Mouse (Mus musculus) heart, postnatal 0 days (tissue): Measurements from ENCODE around the gene Zfp52. TPM values are rescaled to one million over a fixed set of nuclear protein-coding genes. Genes with fewer than 3 reads are reported as not detected.

Source experiments
- ATAC-seq: fragments of 200-750 bp; cut with Nextera tagmentation; 2 replicates; pipeline ENCODE4 v1.8.0; 2017; ENCODE audit warnings: low read depth, moderate number of reproducible peaks, moderate library complexity; ENCODE audit not compliant: insufficient read depth
- DNase-seq: peaks from one replicate; pipeline ENCODE4 v3.0.0-alpha.2; 2016; ENCODE audit warnings: low spot score
- H3K27ac ChIP-seq: fragments of 300-500 bp; sonication (generic); 2 replicates; pipeline ENCODE4 v1.5.1; 2014; ENCODE audit warnings: low read depth, mild to moderate bottlenecking
- H3K27me3 ChIP-seq: fragments of 300-500 bp; sonication (generic); 2 replicates; pipeline ENCODE4 v1.6.1; 2014; ENCODE audit warnings: low read length, mixed read lengths; ENCODE audit not compliant: control insufficient read depth, insufficient read depth
- H3K36me3 ChIP-seq: fragments of 300-500 bp; sonication (generic); replicated peaks from 2 replicates; pipeline ENCODE4 v1.6.1; 2014; ENCODE audit warnings: low read length, mixed read lengths; ENCODE audit not compliant: control insufficient read depth, insufficient read depth
- H3K4me1 ChIP-seq: fragments of 300-500 bp; sonication (generic); 2 replicates; pipeline ENCODE4 v1.6.1; 2014; ENCODE audit warnings: antibody characterized with exemption; ENCODE audit not compliant: control insufficient read depth, insufficient read depth
- H3K4me2 ChIP-seq: fragments of 300-500 bp; sonication (generic); 2 replicates; pipeline ENCODE4 v1.6.1; 2014; ENCODE audit warnings: low read depth, mild to moderate bottlenecking, low read length, moderate library complexity
- H3K4me3 ChIP-seq: fragments of 300-500 bp; sonication (generic); 2 replicates; pipeline ENCODE4 v1.5.1; 2014; ENCODE audit warnings: low read depth, low read length
- H3K9ac ChIP-seq: fragments of 300-500 bp; sonication (generic); replicated peaks from 2 replicates; pipeline ENCODE4 v1.6.1; 2014; ENCODE audit warnings: low read depth, low read length, mixed read lengths
- H3K9me3 ChIP-seq: fragments of 300-500 bp; sonication (generic); replicated peaks from 2 replicates; pipeline ENCODE4 v1.6.1; 2016; ENCODE audit warnings: low read length; ENCODE audit not compliant: control insufficient read depth
- CTCF ChIP-seq: IDR thresholded peaks from 2 replicates; pipeline ENCODE4 v1.5.1; 2016; ENCODE audit warnings: antibody characterized with exemption, control low read depth, low read depth
- EP300 ChIP-seq: IDR thresholded peaks from 2 replicates; pipeline ENCODE4 v1.6.1; 2016; ENCODE audit warnings: antibody characterized with exemption, low read depth
- WGBS: fragments of 180-500 bp; shearing (Covaris S2); extraction: QIAGEN DNeasy Blood & Tissue Kit; methylation state at CpG from one replicate; pipeline ENCODE4 v1.1.7; 2014; 5-methylcytosine and 5-hydroxymethylcytosine counted together
- polyA plus RNA-seq: library from polyadenylated mRNA; unstranded; fragments of >200 nt; fragmentation: Nextera tagmentation; extraction: Ambion mirVana; gene quantifications from 2 replicates; pipeline ENCODE4 v1.2.1, GENCODE M21; 2015
- total RNA-seq: library from RNA; depleted of rRNA; stranded (reverse); fragments of >200 nt; gene quantifications from 2 replicates; pipeline ENCODE4 v1.2.3, GENCODE M21; 2014; ENCODE audit warnings: low replicate concordance

Zfp52 gene
- total and polyA plus RNA-seq, 2 experiments from 2014 or later: 4.4 to 6.8 TPM

- Histone ChIP-seq H3K4me1 (peaks cover 13% of the 10 kb centered on the region), H3K4me2 (peak overlapping the region; percentile 92; the same call in 1 of the 2 replicates), H3K9ac (no peak overlapping the region), H3K27ac (peak overlapping the region; percentile 86), H3K9me3 (no peaks in the 10 kb centered on the region), H3K36me3 (no peaks in the 10 kb centered on the region), H3K27me3 (no peaks in the 10 kb centered on the region), H3K4me3 (peak overlapping the region; percentile 69; the same call in 1 of the 2 replicates)
- DNase-seq: peak; percentile 96
- ATAC-seq: peak; percentile 50
- TF ChIP-seq CTCF (peak; percentile 90), EP300 (no peak)
- WGBS: 11% methylated on average over 4 of the region's 4 CpGs
These were observed 761 bp upstream of the Zfp52 start for GRCm38 (mm10) chr17:21534460-21535095.

- Histone ChIP-seq H3K36me3 (no peaks in the 10 kb centered on the region), H3K27me3 (no peaks in the 10 kb centered on the region), H3K27ac (peak overlapping the region; percentile 86), H3K9ac (peak overlapping the region; percentile 71), H3K9me3 (no peaks in the 10 kb centered on the region), H3K4me2 (peak overlapping the region; percentile 92), H3K4me3 (peak overlapping the region; percentile 69), H3K4me1 (peaks cover 9% of the 10 kb centered on the region)
- TF ChIP-seq CTCF (no peak), EP300 (no peak)
- no peak for DNase-seq
- WGBS: 39% methylated on average over 7 of the region's 7 CpGs
- no peak for ATAC-seq
These were observed 757 bp downstream of the Zfp52 start for GRCm38 (mm10) chr17:21536096-21536495.

GRCm38 (mm10) chr17:21536676-21537075 is 1.3 kb downstream of the Zfp52 start:
- 0 out of 2 replicates have a peak overlapping the region, but pooled peaks have one; percentile 69 for H3K4me3 ChIP-seq
- WGBS: 38% methylated on average over 2 of the region's 2 CpGs
- H3K4me1 ChIP-seq: peaks cover 9% of the 10 kb centered on the region
- DNase-seq (peak; percentile 58), ATAC-seq (no peak)
- H3K4me2 ChIP-seq: peak overlapping the region; percentile 92; the same call in 1 of the 2 replicates
- peak overlapping the region; percentile 86 for H3K27ac ChIP-seq
- no peak overlapping the region for H3K9ac ChIP-seq
- H3K27me3 ChIP-seq: no peaks in the 10 kb centered on the region
- H3K36me3 ChIP-seq: no peaks in the 10 kb centered on the region
- TF ChIP-seq EP300 (no peak), CTCF (no peak)
- no peaks in the 10 kb centered on the region for H3K9me3 ChIP-seq

GRCm38 (mm10) chr17:21557831-21558230 is 22.5 kb downstream of the Zfp52 start:
- ATAC-seq (no peak), DNase-seq (no peak)
- TF ChIP-seq CTCF (no peak), EP300 (no peak)
- Histone ChIP-seq H3K27ac (no peak overlapping the region), H3K9ac (no peak overlapping the region), H3K4me2 (no peak overlapping the region), H3K4me1 (no peaks in the 10 kb centered on the region), H3K27me3 (no peaks in the 10 kb centered on the region), H3K9me3 (no peaks in the 10 kb centered on the region), H3K36me3 (peaks cover 33% of the 10 kb centered on the region), H3K4me3 (no peak overlapping the region)
- WGBS: 70% methylated on average over 2 of the region's 2 CpGs

- ATAC-seq: peak; percentile 76
These were observed 30.9 kb downstream of the Zfp52 start for GRCm38 (mm10) chr17:21566220-21566619.

More at GRCm38 (mm10) chr17:21566220-21566619, 30.9 kb downstream of the Zfp52 start:
- H3K4me1 ChIP-seq: peaks cover 7% of the 10 kb centered on the region; the same call in 1 of the 2 replicates
- H3K36me3 ChIP-seq: peaks cover under 1% of the 10 kb centered on the region; the same call in 1 of the 2 replicates
- H3K9me3 ChIP-seq: no peaks in the 10 kb centered on the region
- peak overlapping the region; percentile 82 for H3K4me2 ChIP-seq
- peak overlapping the region; percentile 63 for H3K4me3 ChIP-seq
- under 1% methylated on average over 5 of the region's 5 CpGs for WGBS
- peak overlapping the region; percentile 50; the same call in 1 of the 2 replicates for H3K9ac ChIP-seq
- peak; percentile 90 for DNase-seq
- TF ChIP-seq CTCF (peak; percentile 65), EP300 (no peak)
- H3K27ac ChIP-seq: peak overlapping the region; percentile 95
- no peaks in the 10 kb centered on the region for H3K27me3 ChIP-seq
